Mouse (Mus musculus) gonadal fat pad, adult 2 months (tissue): ENCODE measurements around the gene Tbccd1. TPM values are rescaled to one million over a fixed set of nuclear protein-coding genes. Genes with fewer than 3 reads are reported as not detected.

Experiments
- DNase-seq: peaks from one replicate; pipeline ENCODE4 v3.0.0-alpha.2; 2012; ENCODE audit warnings: low read depth
- polyA plus RNA-seq: library from polyadenylated mRNA; depleted of rRNA; stranded (reverse); fragments of >200 nt; gene quantifications from 2 replicates; pipeline ENCODE4 v1.2.3, GENCODE M21; 2012

Tbccd1 gene
- polyA plus RNA-seq, 1 experiment: 19.8 TPM

DNA sequence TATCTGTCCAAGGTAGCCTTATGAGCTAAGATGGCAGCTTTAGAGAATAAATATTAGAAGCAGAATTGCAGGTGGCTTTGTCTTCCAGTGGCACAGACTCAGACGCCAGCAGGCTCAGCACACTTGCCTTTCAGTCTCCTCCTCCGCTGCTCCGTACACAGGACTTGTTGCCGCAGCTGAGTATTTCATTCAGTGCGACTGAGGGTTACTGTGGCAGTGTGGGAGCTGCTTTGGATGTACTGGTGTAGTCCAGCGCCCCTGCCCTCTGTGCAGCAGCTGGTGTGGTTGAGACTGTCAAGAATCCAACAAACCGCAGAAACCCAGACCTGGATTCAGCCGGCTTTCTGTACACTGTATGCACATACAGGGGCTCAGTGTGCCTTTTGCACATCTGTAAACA lies 14.9 kb upstream of the Tbccd1 start:
- no peak for DNase-seq

DNA sequence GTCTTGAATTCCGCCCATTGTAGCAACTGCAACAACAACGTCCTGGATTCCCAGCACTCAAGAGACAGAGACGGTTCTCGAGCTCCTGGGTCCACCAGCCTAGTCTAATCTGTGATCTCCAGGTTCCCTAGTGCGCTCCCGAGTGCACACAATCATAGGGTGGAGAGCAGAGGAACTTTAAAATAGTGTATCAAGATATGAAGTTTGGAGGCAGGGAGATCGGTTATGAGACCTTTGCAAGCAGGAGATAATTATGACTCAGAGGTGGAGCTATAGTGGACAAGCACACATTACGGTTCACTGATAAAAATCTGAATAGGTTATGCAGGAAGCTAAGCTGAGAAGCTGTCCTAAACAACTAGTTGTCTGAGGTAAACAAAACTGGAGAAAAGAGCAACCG lies 696 bp downstream of the Tbccd1 start:
- DNase-seq: no peak

GRCm38 (mm10) chr16:22852709-22853108 lies 4.8 kb downstream of the Tbccd1 start:
- DNase-seq: no peak

DNA sequence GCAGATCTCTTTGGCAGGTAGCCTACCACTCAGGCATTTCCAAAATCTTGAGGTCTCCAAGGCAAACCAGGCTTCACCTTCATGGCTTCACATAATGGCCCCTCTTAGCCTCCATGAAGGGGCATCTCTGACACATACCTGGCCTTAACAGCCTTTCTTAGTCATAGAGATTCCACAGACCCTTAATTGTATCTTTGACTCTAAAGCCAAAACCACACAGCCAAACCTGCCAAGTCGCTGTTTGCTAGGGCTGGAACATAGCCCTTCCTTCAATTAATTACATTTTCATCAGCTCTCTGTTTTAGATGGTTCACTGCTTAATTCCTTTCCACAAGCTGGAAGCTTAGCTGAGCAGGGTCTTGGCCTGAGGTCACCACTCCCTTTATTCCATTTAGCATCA lies 9.1 kb downstream of the Tbccd1 start:
- no peak for DNase-seq

GRCm38 (mm10) chr16:22847686-22848085 lies 9.8 kb downstream of the Tbccd1 start:
- DNase-seq: no peak

GRCm38 (mm10) chr16:22845481-22845880 lies 12.0 kb downstream of the Tbccd1 start:
- no peak for DNase-seq

DNA sequence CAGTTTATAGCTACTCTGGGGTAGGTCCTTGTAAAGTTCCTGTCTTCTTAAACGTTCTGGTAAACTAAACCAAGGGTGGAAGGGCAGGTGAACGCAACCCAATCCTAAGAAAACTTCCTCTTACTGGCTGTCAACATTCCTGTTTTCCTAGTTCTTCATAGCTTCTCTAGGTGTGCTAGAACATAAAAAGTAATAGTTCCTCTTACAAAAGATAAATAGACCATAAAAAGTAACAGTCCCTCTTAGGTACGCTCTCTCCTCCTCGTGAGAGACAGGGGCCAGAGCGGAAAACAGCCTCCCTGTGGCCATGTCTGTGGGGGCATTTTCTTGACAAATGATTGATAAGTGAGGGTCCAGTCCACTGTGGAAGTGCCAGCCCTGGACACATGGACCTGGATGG lies 12.6 kb downstream of the Tbccd1 start:
- DNase-seq: no peak

- no peak for DNase-seq
These were observed 13.2 kb downstream of the Tbccd1 start for GRCm38 (mm10) chr16:22844061-22844801.

- DNase-seq: no peak
These were observed 14.6 kb downstream of the Tbccd1 start for GRCm38 (mm10) chr16:22842871-22843270.

DNA sequence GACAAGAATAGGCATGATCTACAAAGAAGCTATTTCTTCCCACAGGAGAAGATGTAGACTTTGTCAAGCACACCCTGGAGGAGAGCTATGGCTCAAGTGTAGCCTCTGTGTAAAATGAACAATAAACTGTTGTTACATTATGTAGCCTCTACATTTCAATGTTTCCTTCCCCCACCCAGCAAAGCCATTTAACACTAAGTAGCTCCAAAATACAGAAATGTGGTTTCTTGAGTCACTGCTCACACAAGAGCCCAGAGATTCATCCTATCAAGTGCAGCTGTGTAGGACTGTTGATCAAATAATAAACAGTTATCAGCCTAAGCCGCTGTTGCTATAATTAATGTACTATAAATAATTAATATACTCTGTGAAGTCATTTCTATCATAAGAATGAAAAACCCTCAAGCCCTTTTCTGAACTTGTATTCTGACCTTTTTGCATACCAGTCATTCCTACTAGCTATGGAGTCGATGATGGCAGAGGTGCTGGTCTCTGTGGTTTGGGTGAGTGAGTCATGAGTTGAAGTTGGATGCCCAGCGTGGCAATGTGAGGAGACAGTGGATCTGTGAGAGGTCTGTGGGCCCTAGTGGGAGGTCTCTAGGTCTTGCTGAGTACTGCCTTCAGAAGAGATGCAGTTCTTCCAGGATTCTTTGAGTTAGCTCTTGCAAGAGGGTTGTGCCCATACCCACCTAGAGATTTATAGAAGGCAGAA lies 18.2 kb downstream of the Tbccd1 start:
- DNase-seq: no peak

DNA sequence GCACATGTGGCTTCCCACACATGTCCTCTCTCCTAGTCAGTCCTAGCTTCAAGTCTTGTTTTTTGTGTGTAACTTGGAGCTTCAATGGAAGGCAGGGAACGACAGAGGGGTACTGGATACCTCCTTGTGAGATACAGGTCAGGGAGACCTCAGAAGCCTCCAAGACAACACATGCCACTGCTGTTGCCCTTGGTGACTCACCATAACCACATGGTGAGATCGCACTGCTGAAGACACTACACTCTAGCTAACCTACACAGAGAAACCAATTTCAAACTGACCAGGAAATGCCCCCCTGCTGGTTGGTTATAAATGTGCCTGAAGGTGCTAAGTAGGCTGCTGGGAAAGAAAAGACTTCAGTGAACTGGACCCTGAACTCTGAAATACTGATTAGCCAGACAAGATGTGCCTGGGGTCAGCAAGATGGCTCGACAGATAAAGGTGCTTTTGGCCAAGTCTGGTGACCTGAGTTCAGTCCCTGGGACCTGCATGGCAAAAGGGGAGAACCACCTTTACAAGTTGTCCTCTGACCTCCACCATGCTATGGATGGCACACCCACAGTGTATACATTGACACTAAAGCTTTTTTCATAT lies 24.4 kb downstream of the Tbccd1 start:
- DNase-seq: no peak

GRCm38 (mm10) chr16:22820731-22821130 lies 36.7 kb downstream of the Tbccd1 start:
- DNase-seq: no peak

- DNase-seq: no peak
These were observed 46.0 kb downstream of the Tbccd1 start, which contains the start of gene Crygs for GRCm38 (mm10) chr16:22811477-22811876. Gene Crygs (minus strand): TSS chr16:22811577.

DNA sequence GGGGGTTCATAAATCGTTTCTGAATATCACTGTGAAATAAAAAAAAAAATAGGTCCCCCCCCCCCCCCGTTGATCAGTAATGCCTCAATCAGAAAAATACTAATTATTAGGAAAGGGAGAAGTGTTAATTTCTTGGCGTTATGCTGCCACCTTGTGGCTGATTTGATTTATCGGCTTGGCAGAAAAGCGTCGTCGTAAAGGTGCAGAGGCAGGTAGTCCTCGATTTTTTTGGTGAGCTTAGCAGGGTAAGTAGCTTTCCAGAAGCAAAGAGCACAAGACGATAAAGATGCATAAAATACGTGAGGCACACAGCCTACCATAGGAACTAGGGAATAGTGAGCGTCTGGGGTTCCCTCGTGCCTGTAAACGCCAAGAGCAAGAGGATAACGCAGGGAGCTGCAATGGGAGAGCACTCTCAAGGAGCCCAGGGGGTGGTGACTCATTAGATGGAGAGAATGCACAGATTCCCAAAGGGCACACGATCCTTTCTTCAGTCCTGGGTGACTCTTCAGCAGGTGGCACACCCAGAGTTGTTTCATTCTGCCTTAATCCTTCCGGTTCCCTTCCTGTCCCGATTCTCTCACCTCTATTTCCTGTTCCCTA lies 49.9 kb downstream of the Tbccd1 start:
- DNase-seq: no peak

GRCm38 (mm10) chr16:22802786-22803185 lies 54.7 kb downstream of the Tbccd1 start:
- DNase-seq: no peak

DNA sequence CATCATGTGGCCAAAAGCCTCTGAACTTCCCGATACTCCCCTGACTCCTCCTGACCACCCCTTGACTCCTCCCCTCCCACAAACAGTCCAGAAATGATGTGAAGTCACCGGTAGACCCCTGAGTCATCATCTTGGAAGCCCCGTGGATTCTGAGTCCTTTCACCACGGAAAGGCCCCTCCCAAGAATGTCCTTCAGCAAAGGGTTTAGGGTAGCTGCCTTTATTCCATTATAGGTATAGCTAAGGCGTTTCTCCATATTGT lies 56.7 kb downstream of the Tbccd1 start:
- DNase-seq: no peak

DNA sequence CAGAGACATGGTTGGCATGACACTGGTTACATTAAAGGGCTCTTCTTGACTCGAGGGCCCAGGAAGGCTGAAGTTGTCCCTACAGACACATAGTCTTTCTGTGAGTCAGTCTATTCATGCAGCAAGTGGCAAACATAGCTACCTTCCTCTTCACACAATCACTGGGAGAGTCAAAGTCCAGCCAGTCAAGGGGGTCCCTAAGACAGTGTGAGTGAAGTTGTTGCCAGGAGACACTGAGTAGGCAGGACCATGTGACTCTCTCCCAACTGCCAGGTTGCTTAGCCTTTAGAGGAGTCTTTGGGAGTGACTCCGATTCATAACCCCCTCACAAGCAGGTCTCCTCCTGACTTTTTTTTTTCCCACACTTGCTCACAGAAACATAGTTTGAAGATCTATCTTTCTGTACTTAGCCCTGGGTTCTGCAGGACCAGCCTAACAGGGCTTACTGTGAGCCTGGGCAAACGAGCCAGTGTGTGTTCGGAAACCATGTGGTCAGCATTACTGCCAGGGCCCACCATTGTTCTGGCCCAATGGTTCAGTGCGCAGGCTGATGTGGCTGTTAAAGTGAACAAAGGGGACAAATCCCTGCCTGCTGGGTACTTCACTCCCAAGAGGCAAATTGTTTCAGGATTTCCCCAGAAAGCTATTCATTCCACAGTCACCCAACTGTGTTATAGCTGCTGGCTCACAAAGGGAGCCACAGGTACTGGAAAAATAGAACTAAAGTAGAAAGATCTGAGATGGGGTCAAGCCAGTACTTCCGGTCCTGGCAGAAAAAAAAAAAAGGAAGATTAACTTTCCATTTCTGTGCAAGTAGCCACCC lies 57.2 kb downstream of the Tbccd1 start:
- no peak for DNase-seq

GRCm38 (mm10) chr16:22798520-22798919 lies 58.9 kb downstream of the Tbccd1 start:
- DNase-seq: no peak

DNA sequence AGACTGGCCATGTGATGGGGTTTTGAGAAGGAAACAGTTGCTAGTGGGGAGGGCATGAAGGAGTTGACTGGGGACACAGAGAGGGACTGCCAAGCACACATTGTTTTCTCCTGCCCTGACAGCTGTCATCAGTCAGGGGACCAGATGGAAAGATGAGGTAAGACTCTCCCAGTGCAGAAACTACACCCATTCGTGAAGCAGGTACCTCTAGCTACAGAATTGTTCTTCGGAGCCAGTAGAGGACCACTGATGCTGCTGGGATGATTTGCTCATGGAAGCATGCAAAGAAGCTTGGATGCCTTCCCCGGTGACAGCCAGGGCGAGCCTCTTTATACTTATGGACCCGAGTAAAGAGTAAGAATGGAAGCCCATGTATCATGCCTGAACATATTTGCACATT lies 59.9 kb downstream of the Tbccd1 start:
- no peak for DNase-seq

DNA sequence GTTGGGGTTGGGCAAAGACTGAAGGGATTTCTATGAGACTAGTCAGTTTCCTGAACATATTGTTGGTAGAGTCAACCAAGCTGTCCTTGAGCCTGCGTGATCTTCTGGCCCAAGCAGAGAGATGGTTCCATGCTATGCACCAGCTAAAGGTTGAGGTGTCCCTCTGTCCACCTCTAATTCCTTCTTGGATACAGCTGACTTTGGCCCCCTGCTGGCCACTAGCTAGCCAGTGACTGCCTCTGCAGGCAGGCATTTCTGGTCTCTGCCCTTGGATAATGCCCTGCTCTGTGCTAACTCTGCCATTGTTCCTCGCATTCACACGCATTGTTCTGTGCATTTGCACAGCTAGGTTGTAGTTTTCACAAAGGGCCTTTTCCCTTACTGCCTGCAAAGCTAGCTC lies 62.0 kb downstream of the Tbccd1 start:
- no peak for DNase-seq

DNA sequence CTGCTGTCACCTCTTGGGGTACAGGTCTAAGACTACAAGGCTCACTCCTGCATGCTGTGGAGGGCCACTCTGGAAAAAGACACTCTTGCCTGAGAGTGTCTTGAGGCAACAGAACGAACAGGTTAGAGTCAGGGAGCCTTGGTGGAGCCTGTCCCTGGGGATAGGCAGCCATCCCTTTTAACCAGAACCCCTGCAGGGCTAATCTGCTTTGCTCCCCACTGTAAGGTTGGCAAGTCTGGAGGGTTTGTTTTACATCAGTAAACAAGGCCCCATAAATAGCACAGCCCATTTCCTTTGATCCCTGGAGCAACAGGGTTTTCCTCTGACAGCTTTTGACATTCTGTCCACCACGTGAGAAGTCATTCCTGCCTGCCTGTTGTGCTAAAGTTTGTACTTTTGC lies 66.2 kb downstream of the Tbccd1 start:
- no peak for DNase-seq

DNA sequence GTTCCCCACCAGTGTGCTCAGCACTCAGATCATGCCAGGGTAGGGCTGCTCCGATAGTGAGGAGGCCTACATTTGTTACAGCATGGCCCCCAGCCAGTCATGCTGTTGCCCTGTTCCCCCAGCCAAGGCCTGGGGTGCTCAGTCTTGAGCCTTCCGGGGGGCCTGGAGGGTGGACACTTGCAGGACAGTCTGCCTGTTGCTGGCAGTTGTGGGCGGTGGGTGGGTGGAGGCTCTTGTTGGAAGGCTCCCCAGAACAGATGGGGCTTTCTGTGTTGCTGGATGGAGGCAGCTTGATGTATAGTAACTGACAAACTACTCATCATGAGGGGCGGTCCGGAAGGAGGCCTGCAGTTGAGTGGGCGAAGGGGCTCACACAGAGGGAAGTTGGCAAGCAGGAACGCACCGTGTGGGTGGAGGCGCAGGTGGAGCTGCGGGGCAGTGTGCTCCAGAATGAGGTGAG lies 67.5 kb downstream of the Tbccd1 start:
- no peak for DNase-seq
